Mouse (Mus musculus): ENCODE data around the gene Zfp704. TPM values are rescaled to one million over a fixed set of nuclear protein-coding genes. Genes with fewer than 3 reads are reported as not detected.

The Zfp704 gene
- polyA plus RNA-seq, 1 experiment = 0.08 TPM

DNA sequence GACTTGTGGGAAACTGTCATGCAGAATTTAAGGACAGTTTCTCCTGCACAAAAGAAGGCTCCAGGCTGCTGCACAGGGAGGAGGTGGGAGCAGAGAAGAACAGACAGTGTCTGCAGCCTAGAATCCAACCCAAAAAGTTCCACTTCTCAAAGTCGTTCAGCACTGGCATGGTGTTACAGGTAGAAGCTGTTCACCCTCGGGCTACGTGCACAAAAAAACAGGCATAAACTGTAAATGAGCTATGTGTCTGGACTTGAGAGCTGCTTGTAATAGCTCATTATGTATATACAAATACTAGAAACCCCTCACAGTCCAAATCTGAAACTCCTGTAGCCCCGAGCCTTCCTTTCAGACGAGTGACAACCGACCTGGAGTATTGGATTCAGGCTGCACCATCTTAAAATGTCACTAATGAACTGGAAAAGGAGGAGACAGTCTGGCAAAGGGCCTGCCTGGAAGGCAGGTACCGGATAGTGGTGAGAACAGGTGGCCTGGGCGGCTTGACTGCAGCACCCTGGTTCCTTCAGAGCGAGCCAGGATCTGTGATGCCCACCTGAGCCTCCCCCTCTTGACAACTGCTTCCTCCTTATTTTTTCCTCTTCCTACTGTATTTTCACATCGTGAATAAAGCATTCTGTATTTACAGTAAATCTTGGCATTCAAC lies 41.2 kb downstream of the Zfp704 start:
- Histone ChIP-seq H3K36me3 (ENCODE audit: control insufficient read depth) (no peaks in the 10 kb centered on the region), H3K4me1 (ENCODE audit: control insufficient read depth) (peaks cover 33% of the 10 kb centered on the region), H3K9me3 (ENCODE audit: control insufficient read depth, low read length) (no peaks in the 10 kb centered on the region; the same call in 1 of the 2 replicates), H3K4me3 (replicated peaks) (no peak overlapping the region), H3K27me3 (ENCODE audit: control insufficient read depth) (no peaks in the 10 kb centered on the region)
- TF ChIP-seq TAL1 (IDR thresholded peaks at IDR 0.05; ENCODE audit: low read length) = no peak
- TF ChIP-seq GATA1 (IDR thresholded peaks at IDR 0.05; ENCODE audit: low read length) = no peak

DNA sequence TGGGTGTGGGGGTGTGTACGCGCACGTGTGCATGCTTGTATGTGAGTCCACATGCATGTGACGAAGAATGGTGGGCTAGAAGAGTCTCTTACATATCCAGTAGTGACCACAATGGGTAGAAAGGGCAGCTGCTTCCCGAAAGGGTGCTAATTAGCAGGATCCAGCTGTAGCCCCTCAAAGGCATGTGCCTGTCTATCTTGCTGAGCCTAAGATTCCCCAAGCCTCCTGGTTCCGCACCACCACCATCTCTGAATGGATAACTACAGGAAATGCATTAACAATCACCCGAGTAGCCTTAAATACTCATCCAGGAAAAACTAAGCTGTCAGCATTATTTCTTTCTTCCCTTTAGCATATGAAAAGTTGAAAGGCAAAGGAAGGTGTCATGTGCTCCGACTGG lies 41.9 kb downstream of the Zfp704 start:
- no peaks in the 10 kb centered on the region for H3K36me3 ChIP-seq (ENCODE audit: control insufficient read depth)
- H3K27me3 ChIP-seq (ENCODE audit: control insufficient read depth) = no peaks in the 10 kb centered on the region
- TF ChIP-seq TAL1 (IDR thresholded peaks at IDR 0.05; ENCODE audit: low read length) = no peak
- H3K4me3 ChIP-seq (replicated peaks) = no peak overlapping the region
- peaks cover 29% of the 10 kb centered on the region for H3K4me1 ChIP-seq (ENCODE audit: control insufficient read depth)
- H3K9me3 ChIP-seq (ENCODE audit: control insufficient read depth, low read length) = no peaks in the 10 kb centered on the region; the same call in 1 of the 2 replicates

DNA sequence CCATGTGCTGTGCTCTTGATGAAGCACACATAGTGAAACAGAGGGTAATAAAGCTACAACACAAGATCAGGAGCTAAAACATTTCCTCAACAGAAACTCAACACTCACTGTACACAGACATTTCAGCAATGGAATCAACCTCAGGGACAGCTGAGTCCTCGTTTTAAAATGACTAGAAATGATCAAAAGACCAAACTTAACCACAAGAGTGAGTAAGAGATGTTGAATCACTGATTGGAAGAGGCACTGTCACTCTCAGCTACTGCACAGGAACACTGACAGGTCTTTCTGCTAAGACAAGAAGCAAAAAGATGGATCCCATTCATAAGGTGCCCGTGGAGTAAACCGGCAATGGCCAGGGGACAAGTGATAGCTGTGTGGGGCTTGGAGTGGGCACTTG lies 43.1 kb downstream of the Zfp704 start:
- Histone ChIP-seq H3K36me3 (ENCODE audit: control insufficient read depth) (no peaks in the 10 kb centered on the region), H3K4me3 (replicated peaks) (no peak overlapping the region), H3K4me1 (ENCODE audit: control insufficient read depth) (peaks cover 19% of the 10 kb centered on the region), H3K27me3 (ENCODE audit: control insufficient read depth) (no peaks in the 10 kb centered on the region), H3K9me3 (ENCODE audit: control insufficient read depth, low read length) (no peaks in the 10 kb centered on the region; the same call in 1 of the 2 replicates)
- TF ChIP-seq TAL1 (IDR thresholded peaks at IDR 0.05; ENCODE audit: low read length) (no peak), GATA1 (IDR thresholded peaks at IDR 0.05; ENCODE audit: low read length) (no peak)

DNA sequence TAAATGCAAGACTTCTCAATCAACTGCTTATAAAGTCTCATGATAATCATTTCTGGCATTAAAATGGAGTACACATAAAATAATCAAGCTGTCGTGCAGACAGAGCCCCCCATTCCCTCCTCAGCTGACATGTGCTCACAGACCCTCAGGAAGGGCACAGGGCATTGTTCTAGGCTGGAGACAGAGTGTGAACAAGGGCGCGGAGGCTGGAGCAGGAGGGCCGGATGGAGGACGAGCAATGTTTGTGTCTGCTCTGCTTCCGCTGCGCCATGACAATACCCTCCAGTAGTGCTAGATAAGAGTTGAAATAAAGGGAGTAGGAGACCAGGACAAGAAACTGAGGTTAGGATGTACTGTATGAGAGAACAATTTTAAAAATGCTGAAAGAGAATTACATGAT lies 46.3 kb downstream of the Zfp704 start:
- no peaks in the 10 kb centered on the region for H3K36me3 ChIP-seq (ENCODE audit: control insufficient read depth)
- no peaks in the 10 kb centered on the region for H3K27me3 ChIP-seq (ENCODE audit: control insufficient read depth)
- H3K9me3 ChIP-seq (ENCODE audit: control insufficient read depth, low read length) = no peaks in the 10 kb centered on the region
- TF ChIP-seq TAL1 (IDR thresholded peaks at IDR 0.05; ENCODE audit: low read length) = no peak
- TF ChIP-seq GATA1 (IDR thresholded peaks at IDR 0.05; ENCODE audit: low read length) = no peak
- H3K4me1 ChIP-seq (ENCODE audit: control insufficient read depth) = peaks cover 11% of the 10 kb centered on the region
- no peak overlapping the region for H3K4me3 ChIP-seq (replicated peaks)

DNA sequence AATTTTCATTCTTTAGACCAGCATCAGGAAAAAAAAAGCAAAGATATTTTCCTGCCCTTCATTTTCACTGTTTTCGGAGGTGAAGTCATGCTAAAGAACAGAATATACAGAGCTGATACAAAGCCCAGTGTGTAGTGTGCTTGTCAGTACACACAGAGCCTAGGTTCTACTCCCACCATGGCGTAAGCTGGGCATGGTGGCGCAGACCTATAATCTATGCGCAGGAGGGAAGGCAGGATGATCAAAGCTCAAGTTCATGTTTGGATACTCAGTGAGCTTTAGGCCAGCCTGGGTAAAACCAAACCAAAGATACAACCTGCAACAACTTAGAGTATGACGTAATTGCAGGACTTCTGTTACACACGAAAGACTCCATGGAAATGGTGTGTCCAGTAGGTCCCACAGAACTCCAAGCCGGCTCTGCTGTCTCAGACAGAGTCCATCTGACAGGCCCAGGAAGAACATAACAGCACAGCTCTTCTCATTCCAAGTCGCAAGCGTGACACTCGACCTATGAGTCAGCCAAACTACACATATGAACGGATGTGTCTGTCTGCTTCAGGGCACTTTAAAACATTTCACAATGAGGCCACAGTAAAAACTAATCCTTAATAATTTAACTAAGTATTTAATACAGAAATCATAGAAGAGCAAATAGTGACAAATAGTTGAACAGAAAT lies 47.1 kb downstream of the Zfp704 start:
- H3K36me3 ChIP-seq (ENCODE audit: control insufficient read depth) = no peaks in the 10 kb centered on the region
- H3K4me1 ChIP-seq (ENCODE audit: control insufficient read depth) = peaks cover 9% of the 10 kb centered on the region
- no peaks in the 10 kb centered on the region for H3K27me3 ChIP-seq (ENCODE audit: control insufficient read depth)
- no peak overlapping the region for H3K4me3 ChIP-seq (replicated peaks)
- TF ChIP-seq TAL1 (IDR thresholded peaks at IDR 0.05; ENCODE audit: low read length) (no peak), GATA1 (IDR thresholded peaks at IDR 0.05; ENCODE audit: low read length) (no peak)
- H3K9me3 ChIP-seq (ENCODE audit: control insufficient read depth, low read length) = no peaks in the 10 kb centered on the region

DNA sequence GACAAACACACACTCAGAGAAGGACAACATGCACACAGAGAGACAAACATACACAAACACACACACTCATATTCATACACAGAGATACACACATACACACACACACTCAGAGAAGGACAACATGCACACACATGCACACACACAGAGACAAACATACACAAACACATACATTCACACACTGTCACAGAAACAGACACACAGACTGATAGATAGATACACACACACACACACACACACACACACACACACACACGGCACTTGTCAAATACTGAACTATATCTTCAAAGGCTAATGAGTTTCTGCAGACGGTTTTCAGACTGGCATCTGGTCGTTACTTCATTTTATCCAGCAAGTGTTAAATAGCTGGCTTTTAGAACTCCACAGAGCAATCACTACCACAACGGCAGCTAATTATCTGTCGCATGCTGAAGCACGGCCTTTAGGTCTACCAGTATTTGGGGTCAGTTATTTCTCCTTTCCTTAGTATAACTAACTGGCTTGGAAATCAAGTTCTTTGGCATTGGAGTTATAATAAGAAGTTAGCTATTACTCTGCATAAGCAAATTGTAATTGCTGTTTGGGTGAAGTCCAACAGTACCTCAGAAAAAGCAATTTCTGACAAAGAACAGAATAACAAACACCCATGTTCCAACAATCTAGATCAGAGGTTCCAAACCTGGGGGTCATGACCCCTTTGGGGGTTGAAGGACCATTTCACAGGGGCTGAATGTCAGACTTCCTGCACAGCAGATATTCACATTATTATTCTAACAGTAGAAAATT lies 51.9 kb downstream of the Zfp704 start:
- Histone ChIP-seq H3K27me3 (ENCODE audit: control insufficient read depth) (no peaks in the 10 kb centered on the region), H3K36me3 (ENCODE audit: control insufficient read depth) (no peaks in the 10 kb centered on the region), H3K9me3 (ENCODE audit: control insufficient read depth, low read length) (no peaks in the 10 kb centered on the region), H3K4me1 (ENCODE audit: control insufficient read depth) (peaks cover 2% of the 10 kb centered on the region; the same call in 1 of the 2 replicates), H3K4me3 (replicated peaks) (no peak overlapping the region)
- TF ChIP-seq TAL1 (IDR thresholded peaks at IDR 0.05; ENCODE audit: low read length) (no peak), GATA1 (IDR thresholded peaks at IDR 0.05; ENCODE audit: low read length) (no peak)

DNA sequence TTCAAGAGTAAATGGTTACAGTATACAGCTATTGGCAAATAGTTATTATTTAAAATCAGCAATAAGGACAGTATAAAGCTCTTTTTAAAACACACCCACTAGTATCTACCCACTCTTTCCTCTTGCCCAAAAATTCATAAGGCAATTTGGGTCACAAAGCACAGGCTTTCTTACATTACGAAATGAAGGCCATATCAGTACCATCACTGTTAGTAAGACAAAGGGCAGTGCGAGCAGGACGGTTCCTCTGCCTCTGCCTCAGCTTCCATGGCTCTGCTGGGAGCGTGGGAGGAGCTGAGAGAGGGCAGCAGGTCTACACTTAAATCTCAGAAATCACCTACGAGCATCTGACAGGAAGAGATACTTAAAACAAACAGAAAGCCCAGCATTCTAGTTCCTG lies 53.7 kb downstream of the Zfp704 start:
- peaks cover 2% of the 10 kb centered on the region; the same call in 1 of the 2 replicates for H3K4me1 ChIP-seq (ENCODE audit: control insufficient read depth)
- no peaks in the 10 kb centered on the region for H3K9me3 ChIP-seq (ENCODE audit: control insufficient read depth, low read length)
- TF ChIP-seq TAL1 (IDR thresholded peaks at IDR 0.05; ENCODE audit: low read length) = no peak
- no peak for TF ChIP-seq GATA1 (IDR thresholded peaks at IDR 0.05; ENCODE audit: low read length)
- H3K4me3 ChIP-seq (replicated peaks) = no peak overlapping the region
- no peaks in the 10 kb centered on the region for H3K27me3 ChIP-seq (ENCODE audit: control insufficient read depth)
- H3K36me3 ChIP-seq (ENCODE audit: control insufficient read depth) = no peaks in the 10 kb centered on the region

DNA sequence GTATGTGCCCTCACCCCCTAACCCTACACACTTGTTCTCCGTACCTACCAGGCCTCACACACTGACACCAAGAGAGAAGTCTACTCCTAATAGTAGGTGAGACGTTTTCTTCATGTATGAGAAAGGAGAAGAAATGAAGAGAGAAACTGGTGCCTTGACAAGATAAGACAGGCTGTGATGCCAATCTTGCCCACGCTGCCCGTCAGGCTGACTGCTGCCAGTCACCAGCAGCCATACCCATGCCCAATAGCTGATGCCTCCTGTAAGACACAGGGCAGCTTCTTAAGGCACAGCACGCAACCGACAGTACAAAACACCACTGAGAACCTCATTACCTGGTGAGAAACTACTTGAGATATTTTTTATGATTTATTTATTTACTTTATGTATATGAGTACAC lies 55.0 kb downstream of the Zfp704 start:
- Histone ChIP-seq H3K4me1 (ENCODE audit: control insufficient read depth) (peaks cover 2% of the 10 kb centered on the region; the same call in 1 of the 2 replicates), H3K36me3 (ENCODE audit: control insufficient read depth) (no peaks in the 10 kb centered on the region), H3K9me3 (ENCODE audit: control insufficient read depth, low read length) (no peaks in the 10 kb centered on the region), H3K27me3 (ENCODE audit: control insufficient read depth) (no peaks in the 10 kb centered on the region), H3K4me3 (replicated peaks) (no peak overlapping the region)
- TF ChIP-seq TAL1 (IDR thresholded peaks at IDR 0.05; ENCODE audit: low read length) = no peak
- no peak for TF ChIP-seq GATA1 (IDR thresholded peaks at IDR 0.05; ENCODE audit: low read length)

DNA sequence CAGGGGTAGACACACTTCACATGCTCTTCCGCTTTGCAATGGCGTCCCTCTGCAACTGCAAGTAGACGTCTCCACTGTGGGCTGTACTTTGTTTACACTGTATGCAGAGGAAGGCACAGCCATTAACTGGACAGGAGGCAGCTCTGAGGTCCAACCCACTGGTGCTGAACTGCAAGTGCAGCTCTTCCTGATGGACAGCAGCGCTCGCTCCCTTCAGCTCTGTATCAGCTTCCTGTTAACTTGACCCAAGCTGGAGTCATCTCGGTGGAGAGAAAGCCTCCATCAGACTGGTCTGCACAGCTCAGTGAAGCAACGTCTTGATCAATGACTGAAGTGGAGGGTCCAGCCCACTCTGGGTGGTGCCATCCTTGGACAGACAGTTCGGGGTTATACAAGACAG lies 57.6 kb downstream of the Zfp704 start:
- Histone ChIP-seq H3K27me3 (ENCODE audit: control insufficient read depth) (no peaks in the 10 kb centered on the region), H3K9me3 (ENCODE audit: control insufficient read depth, low read length) (no peaks in the 10 kb centered on the region), H3K36me3 (ENCODE audit: control insufficient read depth) (no peaks in the 10 kb centered on the region), H3K4me3 (replicated peaks) (no peak overlapping the region), H3K4me1 (ENCODE audit: control insufficient read depth) (peaks cover 7% of the 10 kb centered on the region)
- TF ChIP-seq GATA1 (IDR thresholded peaks at IDR 0.05; ENCODE audit: low read length) (no peak), TAL1 (IDR thresholded peaks at IDR 0.05; ENCODE audit: low read length) (no peak)
